Mouse (Mus musculus) frontal cortex, adult (tissue): ENCODE measurements around the gene Snrpd2.

Experiments
- ATAC-seq: cut with Nextera tagmentation; 2 replicates; pipeline ENCODE4 v1.9.2; 2017; ENCODE audit warnings: mild to moderate bottlenecking, moderate library complexity, mixed read lengths; ENCODE audit not compliant: low TSS enrichment

Gene Snrpd2

DNA sequence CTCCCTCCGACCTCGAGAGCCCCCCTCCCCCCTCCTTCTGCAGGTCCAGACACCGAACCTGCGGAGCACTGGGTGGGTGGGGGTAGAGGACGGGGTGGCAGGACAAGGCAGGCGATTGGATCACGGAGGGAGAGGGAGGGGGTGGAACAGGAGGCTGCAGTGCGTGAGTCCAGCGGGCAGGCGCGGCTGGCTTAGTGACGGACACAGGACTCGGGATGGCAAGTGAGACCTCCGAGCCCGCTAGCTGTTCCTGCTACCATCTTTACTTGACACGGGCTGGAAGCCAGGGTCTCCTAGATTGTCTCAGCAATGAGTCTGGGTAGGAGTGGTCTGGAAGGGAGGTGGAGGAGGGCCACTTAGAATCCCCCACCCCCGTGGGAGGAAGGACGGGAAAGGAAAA lies 28.5 kb downstream of the Snrpd2 start:
- peak; percentile 29; the same call in 1 of the 2 replicates for ATAC-seq

DNA sequence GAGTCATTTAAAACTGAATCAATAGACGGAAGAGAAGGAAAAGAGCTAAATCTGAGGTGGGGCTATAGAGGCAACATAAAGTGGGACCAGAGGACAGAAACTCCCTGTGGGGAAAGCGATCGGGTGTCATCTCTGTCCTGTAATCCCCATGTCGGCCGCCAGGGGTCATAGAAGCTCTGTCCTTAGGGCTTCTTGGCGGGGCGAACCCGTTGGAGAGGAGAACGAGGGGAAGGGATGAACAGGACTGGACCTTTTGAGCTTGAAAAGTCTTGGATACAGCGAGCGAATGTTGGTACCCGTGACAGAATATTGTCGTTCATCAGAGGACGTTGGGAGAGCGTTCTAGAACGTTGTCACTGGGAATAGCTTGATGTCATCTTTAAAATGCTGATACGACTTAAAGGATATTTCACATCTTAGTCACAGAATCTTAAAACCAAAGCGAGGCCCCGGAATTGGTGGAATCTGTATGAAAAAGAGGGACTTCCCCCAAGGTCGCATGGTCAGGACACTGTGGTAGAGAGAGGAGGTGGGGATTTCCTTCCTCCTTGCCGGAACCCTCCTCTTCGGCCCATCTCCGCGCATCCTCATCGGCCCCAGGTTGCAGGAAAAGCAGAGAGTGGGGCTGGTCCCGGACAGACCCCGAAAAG lies 29.0 kb downstream of the Snrpd2 start:
- ATAC-seq = peak; percentile 28; the same call in 1 of the 2 replicates

DNA sequence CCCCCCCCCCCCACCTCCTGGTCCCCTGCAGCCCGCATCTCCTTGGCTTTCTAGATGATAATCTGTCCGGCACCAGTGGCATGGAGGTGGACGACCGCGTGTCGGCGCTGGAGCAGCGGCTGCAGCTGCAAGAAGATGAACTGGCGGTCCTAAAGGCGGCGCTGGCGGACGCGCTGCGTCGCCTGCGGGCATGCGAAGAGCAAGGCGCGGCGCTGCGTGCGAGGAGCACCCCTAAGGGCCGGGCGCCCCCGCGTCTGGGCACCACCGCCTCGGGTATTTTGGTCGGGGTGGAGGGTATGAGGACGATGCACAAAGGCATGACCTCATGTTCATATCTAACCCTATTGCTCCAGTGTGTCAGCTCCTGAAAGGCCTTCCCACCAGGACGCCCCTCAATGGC lies 29.7 kb downstream of the Snrpd2 start:
- no peak for ATAC-seq

DNA sequence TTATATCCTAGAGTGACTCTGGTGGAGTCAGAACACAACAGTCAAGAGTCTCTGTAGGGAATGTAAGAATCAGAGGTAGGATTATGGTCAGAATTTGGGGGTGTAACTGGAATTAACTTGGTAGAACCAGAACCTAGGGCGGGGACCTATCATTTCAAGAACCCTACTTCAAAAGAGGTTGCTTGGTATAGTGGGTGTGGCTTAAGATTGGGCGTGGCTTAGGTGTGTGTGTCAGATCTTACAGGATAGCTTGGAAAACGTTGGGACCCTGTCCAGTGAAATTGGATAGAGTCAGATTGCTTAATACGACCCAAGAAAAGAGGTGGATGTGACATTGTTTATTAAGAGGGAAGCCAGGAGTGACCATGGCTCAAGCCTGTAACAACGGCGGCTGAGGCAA lies 30.4 kb downstream of the Snrpd2 start:
- no peak for ATAC-seq

DNA sequence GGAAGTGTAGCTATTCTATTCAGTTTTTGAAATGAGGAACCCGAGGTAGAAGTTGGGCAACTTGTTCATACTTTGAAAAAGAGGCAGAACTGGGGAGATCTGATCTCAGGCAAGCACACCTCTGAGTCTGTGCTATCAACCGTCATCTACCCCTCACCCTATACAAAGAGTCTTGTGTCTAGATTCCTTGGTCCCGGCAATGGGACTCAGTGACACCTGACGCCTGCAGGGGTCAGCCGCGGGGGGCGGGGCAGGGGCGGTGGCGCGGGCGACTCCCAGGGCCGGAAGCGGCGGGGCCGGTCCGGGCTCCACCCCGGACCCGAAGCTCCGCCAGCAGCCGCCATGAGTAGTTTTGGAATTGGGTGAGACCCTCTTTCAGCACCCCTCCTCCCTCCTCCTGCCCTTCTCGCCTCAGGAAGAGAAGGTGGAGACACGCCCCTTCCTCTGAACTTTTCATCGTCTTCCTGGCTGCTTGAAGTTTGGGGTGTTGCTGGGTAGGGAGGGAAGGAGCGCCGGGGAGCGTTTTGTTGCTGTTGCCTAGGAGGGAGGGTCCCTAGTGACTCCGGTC lies 31.4 kb downstream of the Snrpd2 start:
- ATAC-seq = no peak

DNA sequence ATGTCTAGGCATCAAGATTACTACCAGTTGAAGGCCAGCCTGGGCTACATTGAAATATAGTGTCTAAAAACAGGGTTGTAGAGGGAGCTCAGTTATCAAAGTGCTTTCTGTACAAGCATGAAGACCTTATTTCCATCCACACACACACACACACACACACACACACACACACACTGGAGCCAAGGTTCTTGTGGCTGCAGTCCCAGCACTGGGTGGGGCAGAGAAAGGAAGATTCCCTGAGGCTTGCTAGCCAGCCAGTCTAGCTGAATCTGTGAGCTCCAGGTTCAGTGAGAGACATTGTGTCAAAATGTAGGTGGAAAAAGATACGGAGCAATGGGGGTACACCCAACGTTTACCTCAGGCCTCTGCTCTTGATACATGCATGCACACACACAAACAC lies 34.7 kb downstream of the Snrpd2 start:
- ATAC-seq = 0 out of 2 replicates have a peak, but pooled peaks have one; percentile 21

DNA sequence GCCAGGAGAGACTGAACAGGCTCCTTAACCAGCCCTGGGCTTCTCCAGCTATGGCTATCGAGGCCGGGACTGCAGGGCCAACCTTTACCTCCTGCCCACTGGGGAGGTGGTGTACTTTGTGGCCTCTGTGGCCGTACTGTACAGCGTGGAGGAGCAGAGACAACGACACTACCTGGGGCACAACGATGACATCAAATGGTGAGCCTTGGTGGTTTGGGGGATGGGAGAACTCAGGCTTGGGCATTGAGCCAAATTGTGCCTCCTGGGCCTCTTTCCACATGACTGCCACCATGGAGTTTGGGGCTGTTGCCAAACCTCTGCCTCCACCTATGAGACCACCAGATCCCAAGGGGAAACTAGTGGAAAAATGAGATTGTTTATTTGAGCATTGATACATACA lies 35.2 kb downstream of the Snrpd2 start:
- no peak for ATAC-seq

DNA sequence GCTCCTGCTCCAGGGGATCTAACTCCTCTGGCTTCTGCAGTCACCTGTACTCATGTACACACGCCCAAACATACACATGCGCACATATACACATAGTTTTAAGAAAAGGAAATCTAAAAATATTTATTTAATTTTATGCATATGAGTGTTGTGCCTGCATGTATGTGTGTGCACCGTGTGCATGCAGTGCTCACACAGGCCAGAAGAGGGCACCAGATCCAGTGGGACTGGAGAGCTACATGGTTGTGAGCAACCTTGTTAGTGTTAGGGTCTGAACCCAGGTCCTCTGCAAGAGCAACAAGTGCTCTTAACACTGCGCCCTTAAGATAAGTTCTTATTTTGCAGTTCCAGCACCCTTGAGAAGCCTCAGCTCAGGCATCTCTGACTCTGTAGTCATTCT lies 45.2 kb downstream of the Snrpd2 start:
- ATAC-seq = no peak

DNA sequence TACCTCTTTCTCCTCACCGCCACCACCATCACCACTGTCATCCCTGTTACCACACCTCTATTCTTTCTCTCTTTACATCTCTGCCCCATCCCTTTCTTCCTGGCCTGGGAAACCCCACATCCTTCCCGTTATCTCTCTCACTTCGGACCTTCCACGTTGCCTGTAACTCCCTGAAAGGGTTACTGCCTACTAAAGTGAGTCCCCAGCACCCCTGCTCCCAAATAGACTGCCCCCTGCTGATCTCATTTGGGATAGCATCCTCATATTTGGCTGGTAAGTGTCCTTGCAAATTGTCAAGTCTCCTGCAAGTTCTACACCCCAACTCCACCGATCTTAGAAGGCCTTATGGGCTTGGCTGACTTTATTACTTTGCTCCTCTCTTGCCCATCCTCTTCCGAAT lies 47.2 kb downstream of the Snrpd2 start:
- no peak for ATAC-seq

DNA sequence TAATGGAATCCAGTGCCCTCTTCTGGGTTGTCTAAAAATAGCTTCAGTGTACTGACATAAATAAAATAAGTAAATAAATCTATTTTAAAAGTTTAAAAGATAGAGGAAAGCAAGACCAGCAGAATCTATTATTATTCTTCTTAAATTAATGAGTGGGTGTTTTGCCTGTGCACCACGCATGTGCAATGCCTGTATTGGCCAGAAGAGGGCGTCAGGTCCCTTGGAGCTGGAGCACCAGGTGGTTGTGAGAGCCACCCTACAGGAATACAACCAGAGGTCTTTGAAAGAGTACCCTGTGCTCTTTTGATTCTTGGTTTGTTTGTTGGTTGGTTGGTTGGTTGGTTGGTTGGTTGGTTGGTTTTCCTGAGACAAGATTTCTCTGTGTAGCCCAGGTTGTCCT lies 48.5 kb downstream of the Snrpd2 start:
- no peak for ATAC-seq

DNA sequence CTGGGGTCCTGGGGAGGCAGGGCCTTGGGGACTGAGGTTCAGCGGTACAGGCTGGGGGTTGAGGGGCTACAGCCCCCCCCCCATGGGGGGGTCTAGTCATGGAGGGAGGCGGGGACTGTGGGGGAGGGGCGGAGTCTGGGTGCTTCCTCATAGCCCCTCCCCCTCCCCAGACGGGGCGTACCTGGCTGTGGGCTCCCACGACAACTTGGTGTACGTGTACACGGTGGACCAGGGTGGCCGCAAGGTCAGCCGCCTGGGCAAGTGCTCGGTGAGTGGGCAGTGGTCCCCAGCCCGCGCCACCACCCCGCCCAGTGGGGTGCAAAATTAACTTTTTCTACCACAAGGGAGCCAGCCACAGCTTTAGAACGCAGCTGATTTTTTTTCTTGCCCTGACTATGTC lies 52.1 kb downstream of the Snrpd2 start:
- ATAC-seq = no peak

DNA sequence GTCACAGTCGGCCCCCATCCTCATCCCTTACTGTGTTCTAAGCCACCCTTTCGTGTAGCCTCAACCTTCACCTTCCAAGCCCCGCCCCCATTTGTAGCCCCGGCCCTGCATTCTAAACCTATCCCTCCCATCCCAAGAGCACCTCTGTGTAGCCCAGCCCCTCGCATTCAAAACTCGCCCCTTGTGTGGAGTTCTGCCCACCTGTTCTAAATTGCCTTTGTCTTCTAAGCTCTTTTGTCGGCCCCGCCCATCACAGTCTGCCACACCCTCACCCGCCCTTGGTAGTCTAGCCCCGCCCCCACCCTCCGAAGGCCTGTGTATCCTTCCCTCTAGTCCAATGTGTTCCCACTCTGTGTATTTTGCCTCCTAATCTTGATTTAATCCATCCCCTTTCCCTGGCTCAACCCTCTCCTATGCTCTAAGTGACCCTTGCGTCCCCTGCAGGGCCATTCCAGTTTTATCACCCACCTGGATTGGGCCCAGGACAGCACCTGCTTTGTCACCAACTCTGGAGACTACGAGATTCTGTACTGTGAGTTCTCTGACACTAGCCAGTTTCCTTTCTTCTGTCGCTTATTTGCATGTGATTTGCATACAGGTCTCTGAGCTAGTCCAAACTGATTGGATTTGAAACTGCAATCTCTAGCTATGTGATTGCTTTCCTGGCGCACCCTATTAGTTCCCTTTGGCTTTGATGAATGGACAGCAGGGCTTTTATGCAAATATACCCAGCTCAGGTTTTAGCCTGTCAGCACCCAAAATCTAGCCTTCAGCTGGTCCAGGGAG lies 52.7 kb downstream of the Snrpd2 start:
- no peak for ATAC-seq
